Mouse (Mus musculus): ENCODE measurements around the gene Ano1. TPM values are rescaled to one million over a fixed set of nuclear protein-coding genes. Genes with fewer than 3 reads are reported as not detected.

Gene Ano1
- under 1 TPM in 1 of 2 experiments, not detected in 1; 0.13 TPM for total RNA-seq (2023)

DNA sequence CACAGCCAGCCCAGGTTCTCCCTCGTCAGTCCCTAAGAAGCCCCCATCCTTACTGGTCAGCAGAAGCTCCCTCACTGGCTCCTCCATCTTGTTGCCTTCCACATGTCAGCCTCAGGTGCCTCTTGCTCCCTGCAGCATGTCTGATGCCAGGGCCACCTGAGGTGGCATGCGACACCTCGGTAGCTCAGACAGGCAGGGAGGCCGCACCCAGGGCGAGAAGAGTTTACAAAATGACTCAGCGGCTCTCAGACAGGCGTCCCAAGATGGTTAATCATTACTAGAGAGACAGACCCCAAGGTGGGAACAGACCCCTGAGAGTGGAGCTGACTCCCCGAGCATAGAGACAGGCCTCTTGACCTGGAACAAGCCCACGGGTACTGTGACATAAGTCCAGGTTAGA, at the start of gene Ano1:
Ano1 (minus strand) TSS at position 142 of the 400 bp plus-strand sequence.

DNA sequence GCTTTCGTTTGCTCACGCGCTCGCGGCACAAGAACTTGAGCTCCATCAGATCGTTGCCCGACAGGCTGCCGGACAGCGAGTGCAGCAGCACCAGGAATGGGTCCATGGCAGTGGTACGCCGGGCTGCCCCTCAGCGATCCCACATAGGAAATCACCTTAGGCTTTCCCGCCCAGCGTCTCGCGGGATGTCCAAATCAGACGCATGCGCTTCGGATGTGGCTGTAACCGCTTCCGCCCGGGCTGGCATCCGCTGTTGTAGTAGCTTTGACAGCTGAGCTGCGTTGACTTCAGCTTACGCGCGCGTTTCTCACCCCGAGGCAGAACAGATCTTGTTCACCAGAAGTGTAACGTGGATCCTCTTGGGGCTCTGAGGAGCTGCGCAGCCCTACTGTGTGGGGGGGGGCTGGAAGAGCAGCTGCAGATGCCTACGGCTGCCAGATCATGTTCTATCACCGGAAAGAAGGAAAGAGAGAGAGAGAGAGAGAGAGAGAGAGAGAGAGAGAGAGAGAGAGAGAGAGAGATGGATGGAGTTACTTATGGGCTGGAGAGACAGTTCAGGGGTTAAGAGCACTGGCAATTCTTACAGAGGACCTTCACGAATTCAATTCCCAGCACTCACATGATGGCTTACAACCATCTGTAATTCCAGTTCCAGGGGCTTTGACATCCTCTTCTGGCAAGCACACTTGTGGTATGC, 169.3 kb downstream of the Ano1 start, which contains the start of gene Fadd:
Fadd (minus strand) TSS at position 180 of the 697 bp plus-strand sequence.

DNA sequence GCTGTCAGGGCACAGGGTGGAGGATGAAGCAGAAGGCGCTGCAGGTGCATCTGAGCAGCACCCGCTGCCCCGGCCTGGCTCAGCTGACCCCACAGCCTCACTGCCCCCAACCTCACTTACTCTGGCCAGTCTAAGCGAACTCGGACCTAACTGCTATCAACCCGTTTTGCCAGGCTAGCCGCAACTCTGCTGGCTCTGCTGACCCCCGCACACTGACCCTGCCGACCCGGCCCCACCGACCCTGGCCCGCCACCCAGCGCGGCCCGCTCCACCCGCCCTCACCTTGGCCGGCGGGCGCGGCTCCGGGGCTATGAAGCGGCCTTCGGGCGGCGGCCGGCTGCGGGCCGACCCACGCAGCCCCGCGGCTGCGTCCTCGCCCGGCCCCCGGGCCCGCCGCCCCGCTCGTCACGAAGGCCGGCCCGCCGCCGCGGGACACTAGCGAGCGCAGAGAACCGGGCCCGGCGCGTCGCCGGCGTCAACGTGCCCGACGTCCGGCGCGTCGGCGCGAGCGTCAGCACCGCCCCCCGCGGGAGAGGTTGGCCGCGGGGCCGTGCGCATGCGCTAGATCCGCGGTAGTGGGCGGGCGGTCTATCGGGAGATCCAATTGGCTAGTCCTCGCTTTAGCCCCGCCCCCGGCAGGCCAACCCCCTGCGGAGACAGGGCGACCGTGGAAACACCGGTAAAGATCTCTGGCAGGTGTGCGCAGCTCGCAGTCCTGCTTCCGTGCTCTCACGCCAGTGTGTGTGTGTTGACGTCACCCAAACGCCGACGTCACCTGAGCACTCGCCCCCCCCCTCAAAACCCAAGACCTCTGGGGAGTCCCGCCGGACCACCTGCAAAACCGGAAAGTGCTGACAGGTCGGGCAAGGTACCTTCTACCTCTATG, 198.3 kb downstream of the Ano1 start, which contains the start of gene Ppfia1:
Ppfia1 (minus strand) TSS at position 493 of the 886 bp plus-strand sequence.

Other genes with a start within 250 kb of the Ano1 start
- gene Ppfia1, start 198.2 kb downstream of the Ano1 start, total RNA-seq (2023), result 10 to 100 TPM; 33.6 to 38.8 TPM
- 1 to 10 TPM; 4.5 to 5.2 TPM for gene Fadd, start 169.5 kb downstream of the Ano1 start, total RNA-seq (2023)
- gene Fgf3, start 86.1 kb upstream of the Ano1 start, total RNA-seq (2023), result under 1 TPM; 0.22 to 0.62 TPM
- gene Fgf4, start 95.4 kb upstream of the Ano1 start, total RNA-seq (2023), result not detected
- not detected for gene Fgf15, start 144.6 kb upstream of the Ano1 start, total RNA-seq (2023)
- gene LTO1, start 163.1 kb upstream of the Ano1 start, total RNA-seq (2023), result 10 to 100 TPM; 26.6 to 31.2 TPM
- gene Ccnd1, start 188.0 kb upstream of the Ano1 start, total RNA-seq (2023), result 1 to 10 TPM; 1.0 to 1.2 TPM

All from neutrophil, adult 59 days (primary cell).